Mouse (Mus musculus): ENCODE results near the gene Tssc4.

Gene Tssc4

GRCm38 (mm10) chr7:143109696-143110095, 40.6 kb downstream of the Tssc4 start:
- DNase-seq (ENCODE audit: low spot score): no peak

GRCm38 (mm10) chr7:143110803-143111202, 41.8 kb downstream of the Tssc4 start:
- DNase-seq (ENCODE audit: low spot score): no peak

GRCm38 (mm10) chr7:143111719-143112118, 42.7 kb downstream of the Tssc4 start:
- DNase-seq (ENCODE audit: low spot score): no peak

GRCm38 (mm10) chr7:143112395-143112794, 43.3 kb downstream of the Tssc4 start:
- no peak for DNase-seq (ENCODE audit: low spot score)

GRCm38 (mm10) chr7:143114773-143115172, 45.7 kb downstream of the Tssc4 start:
- DNase-seq (ENCODE audit: low spot score): no peak

GRCm38 (mm10) chr7:143116521-143116920, 47.5 kb downstream of the Tssc4 start:
- DNase-seq (ENCODE audit: low spot score): no peak

GRCm38 (mm10) chr7:143119407-143119806, 50.4 kb downstream of the Tssc4 start:
- no peak for DNase-seq (ENCODE audit: low spot score)

- DNase-seq (ENCODE audit: low spot score): no peak
These were observed 50.8 kb downstream of the Tssc4 start for GRCm38 (mm10) chr7:143119826-143120225.

Data from testis, postnatal 14 days (tissue).